Mouse (Mus musculus): Measurements from ENCODE around the gene Parvb. TPM values are rescaled to one million over a fixed set of nuclear protein-coding genes. Genes with fewer than 3 reads are reported as not detected.

The Parvb gene
- total RNA-seq, 2 experiments from 2014 or later, result 54.4 to 64.5 TPM

DNA sequence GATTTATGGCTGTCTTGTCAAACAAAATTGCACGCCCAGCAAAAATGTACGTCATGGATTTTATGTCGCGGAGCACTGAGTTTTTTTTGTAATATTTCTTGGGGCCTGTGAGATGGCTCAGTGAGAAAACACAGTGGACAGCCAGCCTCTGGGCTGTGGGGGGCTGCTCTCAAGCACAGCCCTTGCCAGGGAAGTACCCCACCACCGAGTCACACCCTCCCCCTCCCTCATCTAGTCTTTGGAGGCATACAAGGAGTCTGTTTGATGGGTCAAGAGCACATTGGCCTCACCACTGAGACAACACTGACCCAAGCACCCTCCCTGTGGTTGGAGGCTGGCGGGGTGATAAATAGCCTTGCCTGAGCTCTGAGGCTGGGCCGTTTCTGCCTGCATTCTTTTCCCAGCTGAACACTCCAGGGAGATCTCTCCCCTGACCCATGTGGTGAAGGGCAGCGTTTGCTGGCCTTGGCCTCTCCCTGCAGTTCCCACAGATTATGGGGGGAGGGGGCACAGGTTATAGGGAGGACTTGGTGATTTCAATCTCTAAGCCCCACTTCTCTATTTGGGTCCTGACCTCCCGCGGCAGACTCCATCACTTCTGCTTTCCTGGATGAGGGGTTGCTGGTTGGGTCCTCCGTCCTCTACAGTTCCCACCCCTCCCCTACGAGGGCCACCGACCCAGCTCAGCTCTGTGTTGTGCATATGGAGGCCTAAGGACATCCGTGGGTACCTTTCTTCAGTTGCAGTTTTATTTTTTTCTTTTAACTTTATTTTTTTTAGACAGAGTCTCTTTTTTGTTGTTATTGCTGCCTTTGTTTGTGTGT is 118.3 kb downstream of the Parvb start:
- intact Hi-C loops (cut with DNase I; ENCODE audit: low total_unique reads), result no loop called here
- no peak for DNase-seq

- DNase-seq, result no peak
- intact Hi-C loops (cut with DNase I; ENCODE audit: low total_unique reads), result no loop called here
Measured at GRCm38 (mm10) chr15:84351342-84351741, 119.5 kb downstream of the Parvb start.

- DNase-seq, result no peak
- intact Hi-C loops (cut with DNase I; ENCODE audit: low total_unique reads), result no loop called here
Measured at GRCm38 (mm10) chr15:84351915-84352844, 120.3 kb downstream of the Parvb start.

DNA sequence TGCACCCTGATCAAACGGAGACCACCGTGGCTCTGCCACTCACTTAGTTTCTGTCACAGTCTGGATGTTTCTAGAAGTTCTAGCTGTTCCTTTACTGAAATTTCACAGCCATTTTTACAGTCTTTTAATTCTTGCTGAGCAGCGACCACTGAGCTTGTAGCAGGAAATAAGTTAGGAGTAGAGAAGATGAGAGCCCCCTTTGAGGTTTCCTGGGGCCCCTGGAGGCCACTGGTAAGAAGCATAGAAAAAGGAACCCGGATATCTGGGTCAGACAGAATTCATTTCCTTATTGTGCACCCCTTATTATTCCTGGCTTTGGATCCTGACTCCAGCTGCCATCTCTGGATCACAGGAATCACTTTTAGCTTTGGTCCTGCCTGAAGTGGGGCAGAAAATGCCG is 123.2 kb downstream of the Parvb start:
- intact Hi-C loops (cut with DNase I; ENCODE audit: low total_unique reads), result no loop called here
- DNase-seq, result no peak

GRCm38 (mm10) chr15:84364746-84365145 is 132.9 kb downstream of the Parvb start:
- intact Hi-C loops (cut with DNase I; ENCODE audit: low total_unique reads), result no loop called here
- no peak for DNase-seq

Other genes with a start within 250 kb of the Parvb start
- 1 to 10 TPM; 2.7 to 4.0 TPM for gene Efcab6, start 166.7 kb upstream of the Parvb start, total RNA-seq (2021)
- gene Sult4a1, start 126.3 kb upstream of the Parvb start, total RNA-seq (2021), result under 1 TPM in 1 of 2 experiments, not detected in 1; 0.09 TPM
- gene Pnpla5, start 108.9 kb upstream of the Parvb start, total RNA-seq (2021), result not detected
- 10 to 100 TPM in 1 of 2 experiments, 1 to 10 TPM in 1; 3.1 to 10.6 TPM for gene Pnpla3, start 64.2 kb upstream of the Parvb start, total RNA-seq (2021)
- gene Samm50, start 39.8 kb upstream of the Parvb start, total RNA-seq (2021), result 100 to 1,000 TPM; 178 to 203 TPM
- 1 to 10 TPM; 1.2 to 1.5 TPM for gene Parvg, start 92.0 kb downstream of the Parvb start, total RNA-seq (2021)
- 1 to 10 TPM; 2.7 to 5.0 TPM for gene Shisal1, start 215.1 kb downstream of the Parvb start, total RNA-seq (2021)